28 mouse cellular contexts compared by ENCODE assay signal in genomic region chr6:112325213-112325612, GRCm38 (mm10). TPM values are rescaled to one million over a fixed set of nuclear protein-coding genes. Genes with fewer than 3 reads are reported as not detected.
DNase-seq lines count a peak whose midpoint lies in the region; ATAC-seq and TF ChIP-seq lines count a peak whose summit lies in the region.
"Had no signal": no experiment of that assay in that cellular context is flagged by ENCODE, and none has a peak within 500 bp of the region (broad histone marks: within the 10 kb centered on the region; RNA-seq: fewer than 3 reads in every experiment).

No protein-coding gene starts in this region.

- ATAC-seq in kidney, embryonic 14.5 days (ENCODE audit: low FRiP score, low TSS enrichment), result no peak
- no peak for ATAC-seq in liver, embryonic 11.5 days (replicated peaks; ENCODE audit: low FRiP score)
- ATAC-seq: CD4-positive, CD25-positive, alpha-beta regulatory T cell, adult 4 months; forebrain, embryonic 15.5 days; hindbrain, embryonic 16.5 days had no signal

- no peaks in the 10 kb centered on the region for H3K9me3 ChIP-seq in kidney, embryonic 14.5 days (ENCODE audit: control insufficient read depth, low read length)
- no peaks in the 10 kb centered on the region for H3K9me3 ChIP-seq in liver, embryonic 11.5 days (ENCODE audit: control insufficient read depth, low read length)
- H3K9me3 ChIP-seq: embryonic facial prominence, embryonic 10.5 days; embryonic facial prominence, embryonic 13.5 days; forebrain, embryonic 12.5 days; forebrain, embryonic 15.5 days; heart, embryonic 12.5 days; heart, embryonic 15.5 days; hindbrain, embryonic 10.5 days; hindbrain, embryonic 13.5 days had no signal

- TF ChIP-seq POLR2A in kidney, adult 2 months (IDR thresholded peaks at IDR 0.05; ENCODE audit: low read depth, low read length), result no peak
- TF ChIP-seq POLR2A in liver, adult 2 months (IDR thresholded peaks at IDR 0.05; ENCODE audit: extremely low read depth, insufficient read depth, low read length), result no peak

- 72% methylated on average over 3 of the region's 3 CpGs for WGBS in kidney, adult 2 months
- 85% methylated on average over 3 of the region's 3 CpGs for WGBS in kidney, embryonic 14.5 days
- WGBS in liver, adult 2 months, result 28% methylated on average over 3 of the region's 3 CpGs
- 92% methylated on average over 3 of the region's 3 CpGs for whole genome bisulfite sequencing in liver, embryonic 11.5 days

- DNase-seq in kidney, adult 2 months, result peak; percentile 69
- DNase-seq in kidney, postnatal 10 days, result peak; percentile 6
- DNase-seq in kidney, adult 11 months, result no peak
- DNase-seq in liver, adult 2 months (ENCODE audit: extremely low read depth, low read depth, low spot score), result peak; percentile 64
- DNase-seq in liver, embryonic 11.5 days (ENCODE audit: low spot score), result no peak
- DNase-seq: adrenal gland, postnatal 14 days; cerebellum, adult 11-12 months; cerebellum, adult 8-10 months; cerebellum, postnatal 10 days; cerebellum, postnatal 36 days; embryo, embryonic 11 days; gastrocnemius, postnatal 25 days; heart, adult 18-20 months; heart, postnatal 10 days; heart, postnatal 36 days had no signal

- H3K4me3 ChIP-seq in kidney, adult 2 months (ENCODE audit: insufficient read depth, low read depth, low read length), result no peak overlapping the region
- no peak overlapping the region for H3K4me3 ChIP-seq in kidney, embryonic 14.5 days (ENCODE audit: low read length)
- no peak overlapping the region for H3K4me3 ChIP-seq in liver, adult 2 months (ENCODE audit: insufficient read depth, low read depth, low read length)
- H3K4me3 ChIP-seq in liver, embryonic 11.5 days (ENCODE audit: low read depth, low read length), result no peak overlapping the region
- H3K4me3 ChIP-seq: embryonic facial prominence, embryonic 10.5 days; embryonic facial prominence, embryonic 13.5 days; erythroblast, embryonic 14.5 days; forebrain, embryonic 12.5 days; forebrain, embryonic 15.5 days; heart, embryonic 12.5 days; heart, embryonic 15.5 days; hindbrain, embryonic 10.5 days; hindbrain, embryonic 13.5 days had no signal

- 0 out of 2 replicates have a peak, but pooled peaks cover 6% of the 10 kb centered on the region for H3K4me1 ChIP-seq in kidney, adult 2 months (ENCODE audit: control insufficient read depth, insufficient read depth, low read length)
- no peaks in the 10 kb centered on the region for H3K4me1 ChIP-seq in kidney, embryonic 14.5 days (ENCODE audit: control insufficient read depth, insufficient read depth, low read length)
- peaks cover 2% of the 10 kb centered on the region; the same call in 1 of the 2 replicates for H3K4me1 ChIP-seq in liver, adult 2 months (ENCODE audit: control insufficient read depth, insufficient read depth, low read length)
- H3K4me1 ChIP-seq in liver, embryonic 11.5 days (replicated peaks; ENCODE audit: control insufficient read depth, insufficient read depth, low read length), result no peaks in the 10 kb centered on the region
- H3K4me1 ChIP-seq: embryonic facial prominence, embryonic 10.5 days; forebrain, embryonic 12.5 days; forebrain, embryonic 15.5 days; heart, embryonic 12.5 days; hindbrain, embryonic 10.5 days; hindbrain, embryonic 13.5 days had no signal

- H3K79me2 ChIP-seq in liver, adult 2 months (ENCODE audit: control insufficient read depth, insufficient read depth, low read length), result no peaks in the 10 kb centered on the region

- H3K27ac ChIP-seq in kidney, adult 2 months (ENCODE audit: insufficient read depth, low read depth, low read length), result peak overlapping the region; percentile 87
- no peak overlapping the region for H3K27ac ChIP-seq in kidney, embryonic 14.5 days (ENCODE audit: low read depth, low read length)
- H3K27ac ChIP-seq in liver, adult 2 months (replicated peaks; ENCODE audit: insufficient read depth, low read depth, low read length), result no peak overlapping the region
- H3K27ac ChIP-seq in liver, embryonic 11.5 days (ENCODE audit: low read depth, low read length), result no peak overlapping the region
- H3K27ac ChIP-seq: embryonic facial prominence, embryonic 10.5 days; embryonic facial prominence, embryonic 13.5 days; forebrain, embryonic 12.5 days; forebrain, embryonic 15.5 days; heart, embryonic 15.5 days; hindbrain, embryonic 10.5 days; hindbrain, embryonic 13.5 days had no signal

- H3K4me2 ChIP-seq in kidney, embryonic 14.5 days (replicated peaks; ENCODE audit: low read depth, low read length), result no peak overlapping the region
- no peak overlapping the region for H3K4me2 ChIP-seq in liver, embryonic 11.5 days
- H3K4me2 ChIP-seq: embryonic facial prominence, embryonic 13.5 days; forebrain, embryonic 12.5 days; forebrain, embryonic 15.5 days; heart, embryonic 12.5 days; heart, embryonic 15.5 days; hindbrain, embryonic 13.5 days had no signal

- no peaks in the 10 kb centered on the region for H3K36me3 ChIP-seq in kidney, adult 2 months (ENCODE audit: control insufficient read depth, insufficient read depth, low read length)
- no peaks in the 10 kb centered on the region for H3K36me3 ChIP-seq in kidney, embryonic 14.5 days (ENCODE audit: control insufficient read depth, insufficient read depth, low read length)
- H3K36me3 ChIP-seq in liver, adult 2 months (ENCODE audit: control insufficient read depth, insufficient read depth, low read length), result no peaks in the 10 kb centered on the region
- no peaks in the 10 kb centered on the region for H3K36me3 ChIP-seq in liver, embryonic 11.5 days (ENCODE audit: control insufficient read depth, insufficient read depth, low read length)
- H3K36me3 ChIP-seq: embryonic facial prominence, embryonic 10.5 days; forebrain, embryonic 12.5 days; forebrain, embryonic 15.5 days; hindbrain, embryonic 10.5 days; hindbrain, embryonic 13.5 days had no signal

- H3K27me3 ChIP-seq in kidney, adult 2 months (replicated peaks; ENCODE audit: control insufficient read depth, insufficient read depth, low read length), result no peaks in the 10 kb centered on the region
- no peaks in the 10 kb centered on the region for H3K27me3 ChIP-seq in kidney, embryonic 14.5 days (ENCODE audit: control insufficient read depth, insufficient read depth, low read length)
- 0 out of 2 replicates have a peak, but pooled peaks cover 3% of the 10 kb centered on the region for H3K27me3 ChIP-seq in liver, adult 2 months (ENCODE audit: control insufficient read depth, insufficient read depth, low read length)
- no peaks in the 10 kb centered on the region for H3K27me3 ChIP-seq in liver, embryonic 11.5 days (replicated peaks; ENCODE audit: control insufficient read depth, insufficient read depth, low read length)
- H3K27me3 ChIP-seq: embryonic facial prominence, embryonic 13.5 days; forebrain, embryonic 12.5 days; forebrain, embryonic 15.5 days; heart, embryonic 12.5 days; heart, embryonic 15.5 days; hindbrain, embryonic 13.5 days had no signal

- H3K9ac ChIP-seq in kidney, embryonic 14.5 days (ENCODE audit: low read depth, low read length), result no peak overlapping the region
- H3K9ac ChIP-seq in liver, adult 2 months (ENCODE audit: low read depth, low read length), result no peak overlapping the region
- H3K9ac ChIP-seq in liver, embryonic 11.5 days (ENCODE audit: low read depth, low read length), result no peak overlapping the region
- H3K9ac ChIP-seq: embryonic facial prominence, embryonic 13.5 days; forebrain, embryonic 12.5 days; forebrain, embryonic 15.5 days; heart, embryonic 12.5 days; heart, embryonic 15.5 days; hindbrain, embryonic 13.5 days had no signal

- TF ChIP-seq CTCF in kidney, adult 2 months (conservative IDR thresholded peaks at IDR 0.05; ENCODE audit: insufficient read depth, insufficient read length, low read depth, low read length), result no peak
- no peak for TF ChIP-seq CTCF in liver, adult 2 months (IDR thresholded peaks at IDR 0.05; ENCODE audit: low read depth, low read length)

RNA-seq across cellular contexts. Expression of gene Lmcd1, which starts 51.7 kb away (rescaled TPM):
- polyA plus RNA-seq in kidney, adult 2 months (2012; rRNA removed), result 10.9 and 14.0 TPM in 2 replicates
- polyA plus RNA-seq in kidney, embryonic 14.5 days (2014; fragmentation: Nextera tagmentation; extraction: Ambion mirVana), result 14.5 and 20.0 TPM in 2 replicates
- 0.28 and 0.34 TPM in 2 replicates for total RNA-seq in liver, adult 2 months (2014; rRNA removed)
- 0.33 and 0.42 TPM in 2 replicates for polyA plus RNA-seq in liver, adult 2 months (2012; rRNA removed)
- polyA plus RNA-seq in liver, embryonic 11.5 days (2014; fragmentation: Nextera tagmentation; extraction: Ambion mirVana), result 1.2 and 1.5 TPM in 2 replicates
- total RNA-seq: MEL had no signal
- polyA plus RNA-seq: CD4-positive, CD25-positive, alpha-beta regulatory T cell, adult 4 months; erythroblast, embryonic 14.5 days had no signal

Comparison
In these comparisons a context has a peak if more than half of its experiments do, and no peak if none do; other contexts are left out.
1. DNase-seq: peak in kidney, adult 2 months (single experiment), kidney, postnatal 10 days (single experiment) and liver, adult 2 months (single experiment); none in kidney, adult 11 months (single experiment) and liver, embryonic 11.5 days (single experiment).